Comparison of ENCODE assay signal across 9 mouse cellular contexts in genomic region chr6:125422051-125422822, GRCm38 (mm10). TPM values are rescaled to one million over a fixed set of nuclear protein-coding genes. Genes with fewer than 3 reads are reported as not detected.
DNase-seq lines count a peak whose midpoint lies in the region; ATAC-seq lines count a peak whose summit lies in the region.
"Had no signal": no experiment of that assay in that cellular context is flagged by ENCODE, and none has a peak within 500 bp of the region (broad histone marks: within the 10 kb centered on the region; RNA-seq: fewer than 3 reads in every experiment).

No protein-coding gene starts in this region.

- H3K9me3 ChIP-seq in limb, embryonic 11.5 days (ENCODE audit: control insufficient read depth, low read length) = no peaks in the 10 kb centered on the region
- H3K9me3 ChIP-seq in midbrain, embryonic 10.5 days (replicated peaks) = no peaks in the 10 kb centered on the region

- H3K9ac ChIP-seq in limb, embryonic 11.5 days (ENCODE audit: low read length) = no peak overlapping the region; the same call in 1 of the 2 replicates

- peak; percentile 48; the same call in 1 of the 2 replicates for ATAC-seq in limb, embryonic 11.5 days (ENCODE audit: insufficient number of reproducible peaks, low FRiP score, low TSS enrichment, low read depth)

- H3K27me3 ChIP-seq in limb, embryonic 11.5 days (ENCODE audit: control insufficient read depth, insufficient read depth, low read length) = no peaks in the 10 kb centered on the region
- H3K27me3 ChIP-seq in midbrain, embryonic 10.5 days (ENCODE audit: low read depth, poor library complexity, severe bottlenecking) = peaks cover 23% of the 10 kb centered on the region

- WGBS in limb, embryonic 11.5 days = 26% methylated on average over 20 of the region's 20 CpGs
- WGBS in midbrain, embryonic 10.5 days = 27% methylated on average over 20 of the region's 20 CpGs

- peak; percentile 75 for DNase-seq in A20 (ENCODE audit: low read depth, low spot score)
- peak; percentile 84 for DNase-seq in WW6 (ENCODE audit: low read depth, low spot score)
- peak; percentile 74 for DNase-seq in fat pad, adult 2 months (ENCODE audit: extremely low read depth, low read depth, low spot score)
- peak; percentile 64 for DNase-seq in heart, postnatal 4 days
- peak; percentile 83 for DNase-seq in limb, embryonic 11.5 days (ENCODE audit: low spot score)
- peak; percentile 79 for DNase-seq in midbrain, embryonic 10.5 days (ENCODE audit: low spot score)
- peak; percentile 70 to 73 for DNase-seq in spleen, postnatal 36 days (ENCODE audit: low spot score in 2 of 2)
- no peak for DNase-seq in cerebellum, adult 8-10 months

- peaks cover 8% of the 10 kb centered on the region for H3K4me1 ChIP-seq in limb, embryonic 11.5 days (ENCODE audit: control insufficient read depth, insufficient read depth, low read length)
- H3K4me1 ChIP-seq in midbrain, embryonic 10.5 days = peaks cover 28% of the 10 kb centered on the region

- H3K36me3 ChIP-seq in limb, embryonic 11.5 days (ENCODE audit: control insufficient read depth, insufficient read depth, low read length) = no peaks in the 10 kb centered on the region
- no peaks in the 10 kb centered on the region for H3K36me3 ChIP-seq in midbrain, embryonic 10.5 days

- H3K4me2 ChIP-seq in limb, embryonic 11.5 days (ENCODE audit: low read depth, severe bottlenecking) = peak overlapping the region; percentile 34

- H3K27ac ChIP-seq in limb, embryonic 11.5 days (replicated peaks; ENCODE audit: low read depth, low read length) = 0 out of 2 replicates have a peak overlapping the region, but pooled peaks have one; percentile 1
- H3K27ac ChIP-seq in midbrain, embryonic 10.5 days (replicated peaks) = peak overlapping the region; percentile 52

- no peak overlapping the region for H3K4me3 ChIP-seq in limb, embryonic 11.5 days (ENCODE audit: low read depth, low read length)
- peak overlapping the region; percentile 47 for H3K4me3 ChIP-seq in midbrain, embryonic 10.5 days

RNA-seq across cellular contexts. Expression of gene Plekhg6, which starts 41.6 kb away (rescaled TPM):
- not detected for total RNA-seq in heart, postnatal 4 days (2021)
- polyA plus RNA-seq in limb, embryonic 11.5 days (2014; fragmentation: Nextera tagmentation; extraction: Ambion mirVana) = 0.13 and 0.27 TPM in 2 replicates
- polyA plus RNA-seq in midbrain, embryonic 10.5 days (2016; fragmentation: Nextera tagmentation; extraction: Ambion mirVana) = 0.12 and 0.15 TPM in 2 replicates
- total RNA-seq: gastrocnemius, adult 8-10 months had no signal
